Comparison of ENCODE assay signal across 9 mouse cellular contexts in the genomic region with DNA sequence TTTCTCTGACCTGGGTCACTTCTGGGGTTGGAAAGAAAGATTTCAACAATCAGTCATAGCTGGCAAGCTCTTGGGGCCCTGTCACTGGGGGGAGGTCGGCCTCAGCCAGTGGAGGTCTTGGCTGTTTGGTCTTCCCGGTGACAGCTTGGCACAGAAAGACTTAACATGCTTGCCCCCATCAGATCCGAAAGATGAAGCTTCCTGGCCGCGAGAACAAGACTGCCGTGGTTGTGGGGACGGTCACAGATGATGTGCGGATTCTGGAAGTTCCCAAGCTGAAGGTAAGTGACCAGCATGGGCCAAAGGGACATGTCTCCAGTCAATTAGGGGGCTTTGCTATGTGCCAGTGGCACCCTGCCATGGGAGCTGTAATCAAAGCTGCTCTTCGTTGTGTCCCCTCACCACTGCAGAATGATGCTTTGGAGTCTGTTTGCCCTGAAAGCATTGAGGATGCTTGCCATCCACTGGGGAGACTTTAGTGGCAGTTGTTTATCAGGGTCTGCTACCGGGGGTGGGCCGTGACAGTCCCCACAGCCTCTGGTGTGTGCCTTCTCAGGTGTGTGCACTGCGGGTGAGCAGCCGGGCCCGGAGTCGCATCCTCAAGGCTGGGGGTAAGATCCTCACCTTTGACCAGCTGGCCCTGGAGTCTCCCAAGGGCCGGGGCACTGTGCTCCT. TPM values are rescaled to one million over a fixed set of nuclear protein-coding genes. Genes with fewer than 3 reads are reported as not detected.
DNase-seq lines count a peak whose midpoint lies in the region; ATAC-seq and TF ChIP-seq lines count a peak whose summit lies in the region.
"Had no signal": no experiment of that assay in that cellular context is flagged by ENCODE, and none has a peak within 500 bp of the region (broad histone marks: within the 10 kb centered on the region; RNA-seq: fewer than 3 reads in every experiment).

No protein-coding gene starts in this region.

- peak overlapping the region; percentile 86 for H3K4me2 ChIP-seq in kidney, postnatal 0 days (ENCODE audit: low read length)
- peak overlapping the region; percentile 89; the same call in 1 of the 2 replicates for H3K4me2 ChIP-seq in hindbrain, embryonic 12.5 days (replicated peaks)
- H3K4me2 ChIP-seq in midbrain, embryonic 13.5 days (replicated peaks) = peak overlapping the region; percentile 81

- no peaks in the 10 kb centered on the region for H3K27me3 ChIP-seq in kidney, postnatal 0 days (ENCODE audit: insufficient read depth, low read length)
- H3K27me3 ChIP-seq in embryonic facial prominence, embryonic 10.5 days (replicated peaks; ENCODE audit: low read depth, poor library complexity, severe bottlenecking) = no peaks in the 10 kb centered on the region
- no peaks in the 10 kb centered on the region for H3K27me3 ChIP-seq in hindbrain, embryonic 12.5 days
- no peaks in the 10 kb centered on the region for H3K27me3 ChIP-seq in midbrain, embryonic 13.5 days

- no peak overlapping the region for H3K27ac ChIP-seq in kidney, postnatal 0 days
- H3K27ac ChIP-seq in embryonic facial prominence, embryonic 10.5 days (replicated peaks) = no peak overlapping the region
- H3K27ac ChIP-seq in hindbrain, embryonic 12.5 days = no peak overlapping the region
- H3K27ac ChIP-seq in midbrain, embryonic 13.5 days = no peak overlapping the region

- DNase-seq in kidney, postnatal 0 days (ENCODE audit: low spot score) = no peak
- no peak for DNase-seq in kidney, postnatal 36 days
- no peak for DNase-seq in embryonic facial prominence, embryonic 10.5 days (ENCODE audit: low spot score)
- no peak for DNase-seq in thymus, adult 18-20 months
- DNase-seq in right cerebral cortex, adult 2 months (ENCODE audit: low spot score in 2 of 2) = no peak
- DNase-seq: embryo, embryonic 11 days; kidney, postnatal 10 days had no signal

- peak overlapping the region; percentile 90; the same call in 1 of the 2 replicates for H3K9ac ChIP-seq in kidney, postnatal 0 days (ENCODE audit: low read depth, low read length)
- H3K9ac ChIP-seq in hindbrain, embryonic 12.5 days = peak overlapping the region; percentile 91; the same call in 1 of the 2 replicates
- H3K9ac ChIP-seq in midbrain, embryonic 13.5 days (replicated peaks) = peak overlapping the region; percentile 91

- H3K4me3 ChIP-seq in kidney, postnatal 0 days (replicated peaks; ENCODE audit: low read depth, low read length) = no peak overlapping the region
- peak overlapping the region; percentile 70 for H3K4me3 ChIP-seq in embryonic facial prominence, embryonic 10.5 days
- H3K4me3 ChIP-seq in hindbrain, embryonic 12.5 days = peak overlapping the region; percentile 87; the same call in 1 of the 2 replicates
- H3K4me3 ChIP-seq in midbrain, embryonic 13.5 days (replicated peaks) = no peak overlapping the region

- no peak for ATAC-seq in kidney, postnatal 0 days (replicated peaks; ENCODE audit: low FRiP score, low read depth)
- no peak for ATAC-seq in hindbrain, embryonic 12.5 days (ENCODE audit: low FRiP score)
- ATAC-seq in midbrain, embryonic 13.5 days = no peak

- peaks cover 20% of the 10 kb centered on the region for H3K4me1 ChIP-seq in kidney, postnatal 0 days (replicated peaks; ENCODE audit: insufficient read depth, low read length)
- peaks cover 48% of the 10 kb centered on the region for H3K4me1 ChIP-seq in embryonic facial prominence, embryonic 10.5 days
- peaks cover 44% of the 10 kb centered on the region for H3K4me1 ChIP-seq in hindbrain, embryonic 12.5 days
- peaks cover 41% of the 10 kb centered on the region for H3K4me1 ChIP-seq in midbrain, embryonic 13.5 days (replicated peaks)

- 87% methylated on average over 15 of the region's 16 CpGs for WGBS in kidney, postnatal 0 days
- 94% methylated on average over 16 of the region's 16 CpGs for WGBS in embryonic facial prominence, embryonic 10.5 days
- WGBS in hindbrain, embryonic 12.5 days = 91% methylated on average over 16 of the region's 16 CpGs
- 91% methylated on average over 16 of the region's 16 CpGs for whole genome bisulfite sequencing in midbrain, embryonic 13.5 days

- peaks cover 28% of the 10 kb centered on the region; the same call in 1 of the 2 replicates for H3K36me3 ChIP-seq in kidney, postnatal 0 days (ENCODE audit: insufficient read depth, low read length)
- H3K36me3 ChIP-seq in embryonic facial prominence, embryonic 10.5 days (replicated peaks) = peaks cover 63% of the 10 kb centered on the region
- H3K36me3 ChIP-seq in hindbrain, embryonic 12.5 days = peaks cover 56% of the 10 kb centered on the region
- H3K36me3 ChIP-seq in midbrain, embryonic 13.5 days = peaks cover 58% of the 10 kb centered on the region

- no peak for TF ChIP-seq CTCF in kidney, postnatal 0 days (IDR thresholded peaks at IDR 0.05; ENCODE audit: low read depth)

- no peaks in the 10 kb centered on the region for H3K9me3 ChIP-seq in kidney, postnatal 0 days (replicated peaks; ENCODE audit: low read length)
- no peaks in the 10 kb centered on the region for H3K9me3 ChIP-seq in embryonic facial prominence, embryonic 10.5 days
- H3K9me3 ChIP-seq in hindbrain, embryonic 12.5 days (replicated peaks) = no peaks in the 10 kb centered on the region
- no peaks in the 10 kb centered on the region for H3K9me3 ChIP-seq in midbrain, embryonic 13.5 days

RNA-seq across cellular contexts. Expression of a gene that starts 1.1 kb away (rescaled TPM):
- polyA plus RNA-seq in kidney, postnatal 0 days (2015; fragmentation: Nextera tagmentation; extraction: Ambion mirVana) = 0.23 and 0.28 TPM in 2 replicates
- 1.8 and 2.2 TPM in 2 replicates for polyA plus RNA-seq in embryonic facial prominence, embryonic 10.5 days (2016; fragmentation: Nextera tagmentation; extraction: Ambion mirVana)
- polyA plus RNA-seq in hindbrain, embryonic 12.5 days (2016; fragmentation: Nextera tagmentation; extraction: Ambion mirVana) = 0.89 and 1.0 TPM in 2 replicates
- polyA plus RNA-seq in midbrain, embryonic 13.5 days (2015; fragmentation: Nextera tagmentation; extraction: Ambion mirVana) = 1.0 and 1.3 TPM in 2 replicates

RNA-seq across cellular contexts. Expression of a gene that starts 2.1 kb away (rescaled TPM):
- polyA plus RNA-seq in kidney, postnatal 0 days (2015; fragmentation: Nextera tagmentation; extraction: Ambion mirVana) = 20.8 and 22.3 TPM in 2 replicates
- polyA plus RNA-seq in embryonic facial prominence, embryonic 10.5 days (2016; fragmentation: Nextera tagmentation; extraction: Ambion mirVana) = 41.5 and 42.1 TPM in 2 replicates
- polyA plus RNA-seq in hindbrain, embryonic 12.5 days (2016; fragmentation: Nextera tagmentation; extraction: Ambion mirVana) = 28.7 and 30.3 TPM in 2 replicates
- 24.3 and 27.1 TPM in 2 replicates for polyA plus RNA-seq in midbrain, embryonic 13.5 days (2015; fragmentation: Nextera tagmentation; extraction: Ambion mirVana)

RNA-seq across cellular contexts. Expression of a gene that starts 4.6 kb away (rescaled TPM):
- polyA plus RNA-seq in kidney, postnatal 0 days (2015; fragmentation: Nextera tagmentation; extraction: Ambion mirVana) = 1,049 and 1,142 TPM in 2 replicates
- 1,168 and 1,206 TPM in 2 replicates for polyA plus RNA-seq in embryonic facial prominence, embryonic 10.5 days (2016; fragmentation: Nextera tagmentation; extraction: Ambion mirVana)
- 607 and 682 TPM in 2 replicates for polyA plus RNA-seq in hindbrain, embryonic 12.5 days (2016; fragmentation: Nextera tagmentation; extraction: Ambion mirVana)
- 643 and 684 TPM in 2 replicates for polyA plus RNA-seq in midbrain, embryonic 13.5 days (2015; fragmentation: Nextera tagmentation; extraction: Ambion mirVana)

RNA-seq across cellular contexts. Expression of a gene that starts 5.7 kb away (rescaled TPM):
- not detected in 2 replicates for polyA plus RNA-seq in kidney, postnatal 0 days (2015; fragmentation: Nextera tagmentation; extraction: Ambion mirVana)
- 0.22 TPM in 1 of 2 replicates, not detected in the other for polyA plus RNA-seq in embryonic facial prominence, embryonic 10.5 days (2016; fragmentation: Nextera tagmentation; extraction: Ambion mirVana)
- polyA plus RNA-seq in hindbrain, embryonic 12.5 days (2016; fragmentation: Nextera tagmentation; extraction: Ambion mirVana) = not detected in 2 replicates
- not detected in 2 replicates for polyA plus RNA-seq in midbrain, embryonic 13.5 days (2015; fragmentation: Nextera tagmentation; extraction: Ambion mirVana)

RNA-seq across cellular contexts. Expression of a gene that starts 15.0 kb away (rescaled TPM):
- 8.4 and 8.6 TPM in 2 replicates for polyA plus RNA-seq in kidney, postnatal 0 days (2015; fragmentation: Nextera tagmentation; extraction: Ambion mirVana)
- 3.6 and 4.3 TPM in 2 replicates for polyA plus RNA-seq in embryonic facial prominence, embryonic 10.5 days (2016; fragmentation: Nextera tagmentation; extraction: Ambion mirVana)
- polyA plus RNA-seq in hindbrain, embryonic 12.5 days (2016; fragmentation: Nextera tagmentation; extraction: Ambion mirVana) = 4.2 and 5.3 TPM in 2 replicates
- polyA plus RNA-seq in midbrain, embryonic 13.5 days (2015; fragmentation: Nextera tagmentation; extraction: Ambion mirVana) = 3.4 and 4.0 TPM in 2 replicates

Comparison
In these comparisons a context has a peak if more than half of its experiments do, and no peak if none do; other contexts are left out.
1. H3K4me3 ChIP-seq: peak in embryonic facial prominence, embryonic 10.5 days (single experiment) and hindbrain, embryonic 12.5 days (single experiment); none in kidney, postnatal 0 days (single experiment) and midbrain, embryonic 13.5 days (single experiment).
2. Peak in every context shown above with its lines, with median percentiles within 50 percentile points of each other: H3K4me2 ChIP-seq and H3K9ac ChIP-seq.